Mouse (Mus musculus) embryo, embryonic 11.5 days (tissue): Measurements from ENCODE around the gene Bace2.

ENCODE experiments used
- DNase-seq: peaks from one replicate; pipeline ENCODE4 v3.0.0-alpha.2; 2012; ENCODE audit warnings: low read depth, low spot score

Gene Bace2

GRCm38 (mm10) chr16:97467472-97467871 is 110.9 kb downstream of the Bace2 start:
- DNase-seq, result no peak

GRCm38 (mm10) chr16:97467993-97468791 is 111.7 kb downstream of the Bace2 start:
- DNase-seq, result no peak

GRCm38 (mm10) chr16:97474671-97475070 is 118.1 kb downstream of the Bace2 start:
- DNase-seq, result no peak

GRCm38 (mm10) chr16:97475581-97475980 is 119.0 kb downstream of the Bace2 start:
- no peak for DNase-seq

GRCm38 (mm10) chr16:97476524-97476923 is 120.0 kb downstream of the Bace2 start:
- DNase-seq, result no peak

GRCm38 (mm10) chr16:97478655-97479054 is 122.1 kb downstream of the Bace2 start:
- DNase-seq, result no peak

- no peak for DNase-seq
Observed at GRCm38 (mm10) chr16:97492369-97492768, 135.8 kb downstream of the Bace2 start.
